Mouse (Mus musculus): ENCODE results near the gene Grin2c. TPM values are rescaled to one million over a fixed set of nuclear protein-coding genes. Genes with fewer than 3 reads are reported as not detected.

Gene Grin2c
- polyA plus RNA-seq, 1 experiment, result 0.13 TPM

- Histone ChIP-seq H3K27ac (ENCODE audit: insufficient read depth, low read length) (peak overlapping the region; percentile 10; the same call in 1 of the 2 replicates), H3K36me3 (ENCODE audit: control insufficient read depth, insufficient read depth, low read length, poor library complexity, severe bottlenecking) (no peaks in the 10 kb centered on the region), H3K9me3 (replicated peaks; ENCODE audit: control insufficient read depth, insufficient read depth, low read length, poor library complexity, severe bottlenecking) (no peaks in the 10 kb centered on the region), H3K4me3 (ENCODE audit: low read depth, low read length) (no peak overlapping the region), H3K4me1 (ENCODE audit: control insufficient read depth, insufficient read depth, low read length) (peaks cover 6% of the 10 kb centered on the region), H3K27me3 (ENCODE audit: control insufficient read depth, insufficient read depth, low read length, poor library complexity, severe bottlenecking) (no peaks in the 10 kb centered on the region), H3K9ac (ENCODE audit: low read depth, poor library complexity, severe bottlenecking) (no peak overlapping the region)
- no peak for TF ChIP-seq CTCF (IDR thresholded peaks at IDR 0.05; ENCODE audit: low read depth, low read length)
- TF ChIP-seq POLR2A (IDR thresholded peaks at IDR 0.05; ENCODE audit: insufficient read depth, low read length), result no peak
- no peak for TF ChIP-seq EP300 (IDR thresholded peaks at IDR 0.05; ENCODE audit: insufficient read depth, low read depth, low read length)
Observed at GRCm38 (mm10) chr11:115287386-115287785, 20.3 kb upstream of the Grin2c start.

GRCm38 (mm10) chr11:115286201-115286993 lies 19.4 kb upstream of the Grin2c start:
- Histone ChIP-seq H3K9ac (ENCODE audit: low read depth, poor library complexity, severe bottlenecking) (no peak overlapping the region), H3K9me3 (replicated peaks; ENCODE audit: control insufficient read depth, insufficient read depth, low read length, poor library complexity, severe bottlenecking) (no peaks in the 10 kb centered on the region), H3K4me1 (ENCODE audit: control insufficient read depth, insufficient read depth, low read length) (peaks cover 4% of the 10 kb centered on the region), H3K27ac (ENCODE audit: insufficient read depth, low read length) (no peak overlapping the region), H3K36me3 (ENCODE audit: control insufficient read depth, insufficient read depth, low read length, poor library complexity, severe bottlenecking) (no peaks in the 10 kb centered on the region), H3K4me3 (ENCODE audit: low read depth, low read length) (no peak overlapping the region), H3K27me3 (ENCODE audit: control insufficient read depth, insufficient read depth, low read length, poor library complexity, severe bottlenecking) (no peaks in the 10 kb centered on the region)
- TF ChIP-seq EP300 (IDR thresholded peaks at IDR 0.05; ENCODE audit: insufficient read depth, low read depth, low read length) (no peak), CTCF (IDR thresholded peaks at IDR 0.05; ENCODE audit: low read depth, low read length) (no peak), POLR2A (IDR thresholded peaks at IDR 0.05; ENCODE audit: insufficient read depth, low read length) (no peak)

- no peak overlapping the region for H3K27ac ChIP-seq (ENCODE audit: insufficient read depth, low read length)
- H3K4me1 ChIP-seq (ENCODE audit: control insufficient read depth, insufficient read depth, low read length), result peaks cover 2% of the 10 kb centered on the region
- H3K36me3 ChIP-seq (ENCODE audit: control insufficient read depth, insufficient read depth, low read length, poor library complexity, severe bottlenecking), result no peaks in the 10 kb centered on the region
- TF ChIP-seq CTCF (IDR thresholded peaks at IDR 0.05; ENCODE audit: low read depth, low read length) (no peak), EP300 (IDR thresholded peaks at IDR 0.05; ENCODE audit: insufficient read depth, low read depth, low read length) (no peak), POLR2A (IDR thresholded peaks at IDR 0.05; ENCODE audit: insufficient read depth, low read length) (no peak)
- no peak overlapping the region for H3K9ac ChIP-seq (ENCODE audit: low read depth, poor library complexity, severe bottlenecking)
- no peak overlapping the region for H3K4me3 ChIP-seq (ENCODE audit: low read depth, low read length)
- H3K9me3 ChIP-seq (replicated peaks; ENCODE audit: control insufficient read depth, insufficient read depth, low read length, poor library complexity, severe bottlenecking), result no peaks in the 10 kb centered on the region
- no peaks in the 10 kb centered on the region for H3K27me3 ChIP-seq (ENCODE audit: control insufficient read depth, insufficient read depth, low read length, poor library complexity, severe bottlenecking)
Observed at GRCm38 (mm10) chr11:115285282-115285681, 18.2 kb upstream of the Grin2c start.

- H3K27ac ChIP-seq (ENCODE audit: insufficient read depth, low read length), result no peak overlapping the region
- no peaks in the 10 kb centered on the region for H3K27me3 ChIP-seq (ENCODE audit: control insufficient read depth, insufficient read depth, low read length, poor library complexity, severe bottlenecking)
- H3K36me3 ChIP-seq (ENCODE audit: control insufficient read depth, insufficient read depth, low read length, poor library complexity, severe bottlenecking), result no peaks in the 10 kb centered on the region
- TF ChIP-seq EP300 (IDR thresholded peaks at IDR 0.05; ENCODE audit: insufficient read depth, low read depth, low read length), result no peak
- TF ChIP-seq POLR2A (IDR thresholded peaks at IDR 0.05; ENCODE audit: insufficient read depth, low read length), result no peak
- TF ChIP-seq CTCF (IDR thresholded peaks at IDR 0.05; ENCODE audit: low read depth, low read length), result no peak
- H3K9ac ChIP-seq (ENCODE audit: low read depth, poor library complexity, severe bottlenecking), result no peak overlapping the region
- H3K4me1 ChIP-seq (ENCODE audit: control insufficient read depth, insufficient read depth, low read length), result peaks cover 2% of the 10 kb centered on the region
- no peaks in the 10 kb centered on the region for H3K9me3 ChIP-seq (replicated peaks; ENCODE audit: control insufficient read depth, insufficient read depth, low read length, poor library complexity, severe bottlenecking)
- no peak overlapping the region for H3K4me3 ChIP-seq (ENCODE audit: low read depth, low read length)
Observed at GRCm38 (mm10) chr11:115283891-115284620, 17.0 kb upstream of the Grin2c start.

GRCm38 (mm10) chr11:115283486-115283765 lies 16.4 kb upstream of the Grin2c start:
- H3K4me1 ChIP-seq (ENCODE audit: control insufficient read depth, insufficient read depth, low read length), result peaks cover 2% of the 10 kb centered on the region
- H3K27me3 ChIP-seq (ENCODE audit: control insufficient read depth, insufficient read depth, low read length, poor library complexity, severe bottlenecking), result no peaks in the 10 kb centered on the region
- no peaks in the 10 kb centered on the region for H3K9me3 ChIP-seq (replicated peaks; ENCODE audit: control insufficient read depth, insufficient read depth, low read length, poor library complexity, severe bottlenecking)
- TF ChIP-seq CTCF (IDR thresholded peaks at IDR 0.05; ENCODE audit: low read depth, low read length), result no peak
- no peak for TF ChIP-seq EP300 (IDR thresholded peaks at IDR 0.05; ENCODE audit: insufficient read depth, low read depth, low read length)
- no peak overlapping the region for H3K27ac ChIP-seq (ENCODE audit: insufficient read depth, low read length)
- H3K36me3 ChIP-seq (ENCODE audit: control insufficient read depth, insufficient read depth, low read length, poor library complexity, severe bottlenecking), result no peaks in the 10 kb centered on the region
- no peak overlapping the region for H3K9ac ChIP-seq (ENCODE audit: low read depth, poor library complexity, severe bottlenecking)
- H3K4me3 ChIP-seq (ENCODE audit: low read depth, low read length), result no peak overlapping the region

All from ES-Bruce4 (cell line).